Mouse (Mus musculus): ENCODE results near the gene Ganab. TPM values are rescaled to one million over a fixed set of nuclear protein-coding genes. Genes with fewer than 3 reads are reported as not detected.

The Ganab gene
- polyA plus RNA-seq, 2 experiments: 91.7 to 212 TPM

- H3K27ac ChIP-seq (replicated peaks; ENCODE audit: low read depth, low read length): peak within 1 kb of the TSS; percentile 63
- ATAC-seq (ENCODE audit: low FRiP score, low read depth) (peak; percentile 97), DNase-seq (ENCODE audit: low spot score) (peak; percentile 96)
- H3K4me2 ChIP-seq (replicated peaks; ENCODE audit: low read depth, low read length, severe bottlenecking): peak within 1 kb of the TSS; percentile 88
- H3K9me3 ChIP-seq (ENCODE audit: control insufficient read depth, low read length): no peaks in the 10 kb centered on the region
- H3K4me1 ChIP-seq (ENCODE audit: control insufficient read depth, insufficient read depth, low read length): peaks cover 4% of the 10 kb centered on the region; the same call in 1 of the 2 replicates
- TF ChIP-seq POLR2A (IDR thresholded peaks at IDR 0.05; ENCODE audit: borderline replicate concordance, extremely low read depth, insufficient read depth, insufficient read length): peak; percentile 60; the same call in 1 of the 2 replicates
- 3% methylated on average over 52 of the region's 59 CpGs for WGBS
- peaks cover 32% of the 10 kb centered on the region for H3K36me3 ChIP-seq (ENCODE audit: control insufficient read depth, insufficient read depth, low read length)
- no peaks in the 10 kb centered on the region for H3K27me3 ChIP-seq (ENCODE audit: control insufficient read depth, insufficient read depth, low read length)
- peak within 1 kb of the TSS; percentile 91 for H3K4me3 ChIP-seq (replicated peaks; ENCODE audit: low read length)
- peak within 1 kb of the TSS; percentile 93 for H3K9ac ChIP-seq (ENCODE audit: low read depth, low read length, severe bottlenecking)
These were observed 26.3 kb upstream of the Ganab start, which contains the start of gene Ubxn1 for GRCm38 (mm10) chr19:8871267-8872186. TSS of gene Ubxn1 (plus strand) at chr19:8871496.

- Histone ChIP-seq H3K27ac (replicated peaks; ENCODE audit: low read depth, low read length) (no peak overlapping the region), H3K4me3 (replicated peaks; ENCODE audit: low read length) (peak overlapping the region; percentile 91)
- no peak for TF ChIP-seq POLR2A (IDR thresholded peaks at IDR 0.05; ENCODE audit: borderline replicate concordance, extremely low read depth, insufficient read depth, insufficient read length)
These were observed 25.5 kb upstream of the Ganab start for GRCm38 (mm10) chr19:8872266-8872840.

GRCm38 (mm10) chr19:8875031-8875430 is 22.8 kb upstream of the Ganab start:
- TF ChIP-seq POLR2A (IDR thresholded peaks at IDR 0.05; ENCODE audit: borderline replicate concordance, extremely low read depth, insufficient read depth, insufficient read length): no peak
- no peaks in the 10 kb centered on the region for H3K9me3 ChIP-seq (ENCODE audit: control insufficient read depth, low read length)
- 94% methylated on average over 7 of the region's 7 CpGs for WGBS
- peaks cover 8% of the 10 kb centered on the region; the same call in 1 of the 2 replicates for H3K4me1 ChIP-seq (ENCODE audit: control insufficient read depth, insufficient read depth, low read length)
- ATAC-seq (ENCODE audit: low FRiP score, low read depth) (no peak), DNase-seq (ENCODE audit: low spot score) (no peak)
- no peak overlapping the region for H3K9ac ChIP-seq (ENCODE audit: low read depth, low read length, severe bottlenecking)
- H3K4me2 ChIP-seq (replicated peaks; ENCODE audit: low read depth, low read length, severe bottlenecking): no peak overlapping the region
- H3K36me3 ChIP-seq (ENCODE audit: control insufficient read depth, insufficient read depth, low read length): peaks cover 41% of the 10 kb centered on the region
- H3K4me3 ChIP-seq (replicated peaks; ENCODE audit: low read length): no peak overlapping the region
- H3K27me3 ChIP-seq (ENCODE audit: control insufficient read depth, insufficient read depth, low read length): no peaks in the 10 kb centered on the region
- no peak overlapping the region for H3K27ac ChIP-seq (replicated peaks; ENCODE audit: low read depth, low read length)

More at GRCm38 (mm10) chr19:8872266-8872840, 25.5 kb upstream of the Ganab start:
- WGBS: 79% methylated on average over 10 of the region's 10 CpGs
- Histone ChIP-seq H3K9ac (ENCODE audit: low read depth, low read length, severe bottlenecking) (peak overlapping the region; percentile 93), H3K4me2 (replicated peaks; ENCODE audit: low read depth, low read length, severe bottlenecking) (peak overlapping the region; percentile 88), H3K4me1 (ENCODE audit: control insufficient read depth, insufficient read depth, low read length) (peaks cover 4% of the 10 kb centered on the region; the same call in 1 of the 2 replicates), H3K27me3 (ENCODE audit: control insufficient read depth, insufficient read depth, low read length) (no peaks in the 10 kb centered on the region), H3K36me3 (ENCODE audit: control insufficient read depth, insufficient read depth, low read length) (peaks cover 36% of the 10 kb centered on the region), H3K9me3 (ENCODE audit: control insufficient read depth, low read length) (no peaks in the 10 kb centered on the region)
- no peak for ATAC-seq (ENCODE audit: low FRiP score, low read depth)
- DNase-seq (ENCODE audit: low spot score): no peak

GRCm38 (mm10) chr19:8880311-8881033 is 17.4 kb upstream of the Ganab start, which contains the start of gene Uqcc3:
TSS of gene Uqcc3 (minus strand) at chr19:8880923.
- Histone ChIP-seq H3K4me2 (replicated peaks; ENCODE audit: low read depth, low read length, severe bottlenecking) (peak within 1 kb of the TSS; percentile 80), H3K27me3 (ENCODE audit: control insufficient read depth, insufficient read depth, low read length) (no peaks in the 10 kb centered on the region), H3K9ac (ENCODE audit: low read depth, low read length, severe bottlenecking) (peak within 1 kb of the TSS; percentile 83), H3K4me3 (replicated peaks; ENCODE audit: low read length) (peak within 1 kb of the TSS; percentile 71), H3K4me1 (ENCODE audit: control insufficient read depth, insufficient read depth, low read length) (peaks cover 5% of the 10 kb centered on the region; the same call in 1 of the 2 replicates), H3K9me3 (ENCODE audit: control insufficient read depth, low read length) (no peaks in the 10 kb centered on the region), H3K27ac (replicated peaks; ENCODE audit: low read depth, low read length) (peak within 1 kb of the TSS; percentile 75), H3K36me3 (ENCODE audit: control insufficient read depth, insufficient read depth, low read length) (peaks cover 20% of the 10 kb centered on the region)
- peak; percentile 86; the same call in 1 of the 2 replicates for TF ChIP-seq POLR2A (IDR thresholded peaks at IDR 0.05; ENCODE audit: borderline replicate concordance, extremely low read depth, insufficient read depth, insufficient read length)
- 2% methylated on average over 42 of the region's 42 CpGs for WGBS
- peak; percentile 91 for DNase-seq (ENCODE audit: low spot score)
- ATAC-seq (ENCODE audit: low FRiP score, low read depth): peak; percentile 95

All from limb, embryonic 14.5 days (tissue).